Mouse (Mus musculus) lung, postnatal 0 days (tissue): ENCODE results near the gene Haspin.

Source experiments
- CTCF ChIP-seq: IDR thresholded peaks from 2 replicates; pipeline ENCODE4 v1.5.1; 2016; ENCODE audit warnings: antibody characterized with exemption, mild to moderate bottlenecking
- EP300 ChIP-seq: IDR thresholded peaks from 2 replicates; pipeline ENCODE4 v1.6.1; 2016; ENCODE audit warnings: antibody characterized with exemption, mild to moderate bottlenecking, control low read depth

GRCm38 (mm10) chr11:73187231-73187630 is 49.1 kb upstream of the Haspin start:
- TF ChIP-seq EP300 (no peak), CTCF (no peak)
